Mouse (Mus musculus): ENCODE measurements at regions not wholly inside any gene's neighbourhood (a gene's known extent, or its start where the extent isn't known, plus 50 kb on each side); places are given as distances from the start of the nearest gene placed in this dataset.

- WGBS: 70% methylated on average over 2 of the region's 2 CpGs
- Histone ChIP-seq H3K4me1 (ENCODE audit: control insufficient read depth, insufficient read depth, low read length) (no peaks in the 10 kb centered on the region), H3K4me3 (replicated peaks; ENCODE audit: extremely low read depth, low read depth, low read length) (no peak overlapping the region)
- no peak for TF ChIP-seq CTCF (IDR thresholded peaks at IDR 0.05; ENCODE audit: insufficient read depth, low read length)
- DNase-seq: no peak
These were observed 159.7 kb upstream of the Tmtc1 start for GRCm38 (mm10) chr6:148603878-148604277.

- Histone ChIP-seq H3K4me1 (ENCODE audit: control insufficient read depth, insufficient read depth, low read length) (no peaks in the 10 kb centered on the region), H3K4me3 (replicated peaks; ENCODE audit: extremely low read depth, low read depth, low read length) (no peak overlapping the region)
- DNase-seq: no peak
- 57% methylated on average over 4 of the region's 4 CpGs for WGBS
- no peak for TF ChIP-seq POLR2A (IDR thresholded peaks at IDR 0.05; ENCODE audit: borderline replicate concordance, extremely low read depth, low read depth, low read length)
- no peak for TF ChIP-seq CTCF (IDR thresholded peaks at IDR 0.05; ENCODE audit: insufficient read depth, low read length)
These were observed 159.3 kb upstream of the Tmtc1 start for GRCm38 (mm10) chr6:148603460-148603859.

- H3K4me1 ChIP-seq (ENCODE audit: control insufficient read depth, insufficient read depth, low read length): no peaks in the 10 kb centered on the region
- TF ChIP-seq POLR2A (IDR thresholded peaks at IDR 0.05; ENCODE audit: borderline replicate concordance, extremely low read depth, low read depth, low read length) (no peak), CTCF (IDR thresholded peaks at IDR 0.05; ENCODE audit: insufficient read depth, low read length) (no peak)
- WGBS: 88% methylated on average over 2 of the region's 2 CpGs
These were observed 158.7 kb upstream of the Tmtc1 start for GRCm38 (mm10) chr6:148602894-148603293.

GRCm38 (mm10) chr6:148600934-148601333, 156.7 kb upstream of the Tmtc1 start:
- TF ChIP-seq CTCF (IDR thresholded peaks at IDR 0.05; ENCODE audit: insufficient read depth, low read length) (no peak), POLR2A (IDR thresholded peaks at IDR 0.05; ENCODE audit: borderline replicate concordance, extremely low read depth, low read depth, low read length) (no peak)
- Histone ChIP-seq H3K4me3 (replicated peaks; ENCODE audit: extremely low read depth, low read depth, low read length) (no peak overlapping the region), H3K4me1 (ENCODE audit: control insufficient read depth, insufficient read depth, low read length) (no peaks in the 10 kb centered on the region)
- 64% methylated on average over 2 of the region's 2 CpGs for WGBS
- DNase-seq: no peak

More at GRCm38 (mm10) chr6:148602894-148603293, 158.7 kb upstream of the Tmtc1 start:
- no peak for DNase-seq
- H3K4me3 ChIP-seq (replicated peaks; ENCODE audit: extremely low read depth, low read depth, low read length): no peak overlapping the region

- TF ChIP-seq POLR2A (IDR thresholded peaks at IDR 0.05; ENCODE audit: borderline replicate concordance, extremely low read depth, low read depth, low read length) (no peak), CTCF (IDR thresholded peaks at IDR 0.05; ENCODE audit: insufficient read depth, low read length) (no peak)
- Histone ChIP-seq H3K4me3 (replicated peaks; ENCODE audit: extremely low read depth, low read depth, low read length) (no peak overlapping the region), H3K4me1 (ENCODE audit: control insufficient read depth, insufficient read depth, low read length) (no peaks in the 10 kb centered on the region)
- 73% methylated on average over 4 of the region's 4 CpGs for WGBS
- no peak for DNase-seq
These were observed 155.3 kb upstream of the Tmtc1 start for GRCm38 (mm10) chr6:148599473-148599872.

- H3K4me3 ChIP-seq (replicated peaks; ENCODE audit: extremely low read depth, low read depth, low read length): no peak overlapping the region
- no peaks in the 10 kb centered on the region for H3K4me1 ChIP-seq (ENCODE audit: control insufficient read depth, insufficient read depth, low read length)
- DNase-seq: no peak
- TF ChIP-seq CTCF (IDR thresholded peaks at IDR 0.05; ENCODE audit: insufficient read depth, low read length): no peak
- TF ChIP-seq POLR2A (IDR thresholded peaks at IDR 0.05; ENCODE audit: borderline replicate concordance, extremely low read depth, low read depth, low read length): no peak
- WGBS: 20% methylated on average over 16 of the region's 16 CpGs
These were observed 154.7 kb upstream of the Tmtc1 start for GRCm38 (mm10) chr6:148598746-148599337.

- WGBS: 34% methylated on average over 3 of the region's 3 CpGs
- H3K4me3 ChIP-seq (replicated peaks; ENCODE audit: extremely low read depth, low read depth, low read length): no peak overlapping the region
- no peaks in the 10 kb centered on the region for H3K4me1 ChIP-seq (ENCODE audit: control insufficient read depth, insufficient read depth, low read length)
- TF ChIP-seq CTCF (IDR thresholded peaks at IDR 0.05; ENCODE audit: insufficient read depth, low read length) (no peak), POLR2A (IDR thresholded peaks at IDR 0.05; ENCODE audit: borderline replicate concordance, extremely low read depth, low read depth, low read length) (no peak)
- DNase-seq: no peak
These were observed 151.0 kb upstream of the Tmtc1 start for GRCm38 (mm10) chr6:148595009-148595770.

- TF ChIP-seq CTCF (IDR thresholded peaks at IDR 0.05; ENCODE audit: insufficient read depth, low read length) (no peak), POLR2A (IDR thresholded peaks at IDR 0.05; ENCODE audit: borderline replicate concordance, extremely low read depth, low read depth, low read length) (no peak)
- no peaks in the 10 kb centered on the region for H3K4me1 ChIP-seq (ENCODE audit: control insufficient read depth, insufficient read depth, low read length)
- no peak overlapping the region for H3K4me3 ChIP-seq (replicated peaks; ENCODE audit: extremely low read depth, low read depth, low read length)
- WGBS: 72% methylated on average over 4 of the region's 4 CpGs
- no peak for DNase-seq
These were observed 144.8 kb upstream of the Tmtc1 start for GRCm38 (mm10) chr6:148588971-148589370.

GRCm38 (mm10) chr6:148586439-148587321, 142.5 kb upstream of the Tmtc1 start:
- Histone ChIP-seq H3K4me1 (ENCODE audit: control insufficient read depth, insufficient read depth, low read length) (no peaks in the 10 kb centered on the region), H3K4me3 (replicated peaks; ENCODE audit: extremely low read depth, low read depth, low read length) (no peak overlapping the region)
- DNase-seq: no peak
- TF ChIP-seq POLR2A (IDR thresholded peaks at IDR 0.05; ENCODE audit: borderline replicate concordance, extremely low read depth, low read depth, low read length) (no peak), CTCF (IDR thresholded peaks at IDR 0.05; ENCODE audit: insufficient read depth, low read length) (no peak)
- 77% methylated on average over 10 of the region's 10 CpGs for WGBS

Data from lung, adult 2 months (tissue).